Mouse (Mus musculus) Muller cell, postnatal 12 days (primary cell): ENCODE data around the gene Gm12830.

ENCODE experiments used
- DNase-seq: peaks from one replicate; pipeline ENCODE4 v3.0.0-alpha.2; 2015; ENCODE audit errors: inconsistent ontology term

The Gm12830 gene

GRCm38 (mm10) chr4:114844600-114844999, 23.1 kb downstream of the Gm12830 start:
- DNase-seq, result no peak

DNA sequence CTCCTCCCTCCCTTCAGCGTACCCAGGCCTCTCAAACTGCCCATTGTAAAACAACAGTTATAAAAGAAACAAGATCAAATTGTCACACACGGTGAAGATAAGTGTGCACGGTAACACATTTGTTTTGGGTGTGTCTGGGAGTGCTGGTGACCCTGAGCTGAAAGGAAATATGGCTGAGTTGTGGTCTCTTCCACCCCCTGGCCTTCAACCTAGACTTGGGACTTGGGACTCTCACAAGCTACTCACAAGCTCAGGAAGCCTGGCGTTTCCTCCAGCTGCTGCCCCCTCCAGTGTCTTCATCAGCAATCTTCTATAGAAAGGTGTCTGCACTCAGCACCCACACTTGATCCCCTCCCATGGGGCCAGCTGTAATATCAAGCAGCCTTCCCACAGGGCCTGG, 24.1 kb downstream of the Gm12830 start:
- DNase-seq, result no peak

DNA sequence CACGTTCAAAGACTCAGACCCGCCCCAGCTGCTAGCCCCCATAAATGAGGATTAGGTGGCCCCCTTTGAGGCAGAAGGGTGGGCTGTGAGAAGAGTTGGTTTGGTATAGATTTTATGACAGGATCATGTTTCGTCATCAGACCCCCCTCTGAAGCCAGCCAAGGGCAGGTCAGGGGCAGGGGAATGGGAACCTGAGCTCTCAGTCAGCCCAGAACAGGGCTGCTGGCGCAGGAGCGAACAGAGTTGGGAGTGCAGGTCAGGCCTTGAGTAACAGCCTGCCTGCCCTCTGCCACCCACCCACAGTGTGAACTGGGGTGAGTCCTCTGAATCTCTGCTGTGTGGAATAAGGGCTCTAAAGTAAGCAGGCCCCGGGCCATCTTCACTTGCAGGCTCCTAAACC, 25.2 kb downstream of the Gm12830 start:
- DNase-seq, result no peak

DNA sequence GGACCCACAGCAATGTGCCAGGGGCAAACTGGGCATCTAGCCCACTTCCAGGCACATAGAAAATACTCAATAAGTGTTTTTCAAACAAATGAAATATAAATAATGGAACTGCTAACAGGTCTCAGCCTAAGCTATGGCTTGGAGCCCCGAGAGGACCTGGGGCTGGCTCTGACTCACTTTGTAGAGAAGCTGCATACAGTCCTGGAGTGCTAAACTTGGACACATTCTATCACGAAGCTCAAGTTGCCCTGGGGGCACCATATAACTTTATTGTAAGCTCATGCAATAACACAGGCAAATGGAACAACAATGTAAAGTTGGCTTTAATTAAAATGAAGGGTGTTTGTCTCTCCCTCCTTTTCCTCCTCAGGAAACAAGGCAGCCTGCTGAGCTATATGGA, 32.4 kb downstream of the Gm12830 start:
- DNase-seq, result no peak

GRCm38 (mm10) chr4:114858426-114858825, 36.9 kb downstream of the Gm12830 start:
- no peak for DNase-seq

DNA sequence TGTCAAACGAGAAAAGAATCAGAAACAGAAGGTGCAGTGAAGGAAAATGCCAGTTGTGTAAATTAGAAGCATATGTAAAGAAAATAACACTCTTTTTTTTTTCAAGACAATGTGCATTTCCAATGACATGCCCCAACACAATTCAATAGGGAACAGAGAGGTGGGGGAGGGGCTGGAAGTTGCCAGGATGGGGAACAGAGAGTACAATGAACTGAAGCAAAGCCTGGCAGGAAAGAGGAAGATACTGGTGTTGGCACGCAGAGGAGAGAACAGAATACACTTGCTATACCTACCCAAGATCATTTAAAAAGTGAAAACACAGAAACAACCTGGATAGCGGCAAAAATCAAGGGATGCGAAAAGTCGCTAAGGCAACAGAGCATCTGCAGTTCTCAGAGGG, 41.6 kb downstream of the Gm12830 start:
- DNase-seq, result no peak

- DNase-seq, result peak; percentile 14
These were observed 48.4 kb downstream of the Gm12830 start for GRCm38 (mm10) chr4:114869765-114870490.

DNA sequence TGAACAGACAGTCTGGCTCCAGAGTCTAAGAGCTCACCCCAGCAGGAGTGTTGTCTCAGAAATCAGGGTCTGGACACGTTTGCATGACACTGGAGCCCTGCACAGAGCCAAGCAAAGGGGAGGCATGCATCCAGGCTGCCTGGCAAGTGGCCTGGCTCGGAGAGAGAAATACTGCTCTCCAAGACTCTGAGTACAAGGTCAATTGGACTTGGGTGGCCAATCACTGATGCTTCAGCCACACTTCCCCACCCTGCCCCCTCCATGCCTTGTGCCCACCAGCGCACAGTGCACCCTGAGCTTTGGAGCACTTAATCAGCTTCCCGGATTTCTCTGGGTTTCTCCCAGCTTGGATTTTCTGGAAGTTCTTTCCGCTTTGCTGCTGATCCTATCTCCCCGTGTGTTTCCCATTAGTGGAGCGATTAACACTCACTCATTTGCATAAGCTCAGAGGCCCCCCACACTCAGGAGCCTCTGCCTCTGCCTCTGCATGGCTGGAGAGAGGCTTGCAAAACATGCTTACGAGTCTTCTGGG, 55.0 kb downstream of the Gm12830 start:
- DNase-seq, result no peak

- no peak for DNase-seq
These were observed 60.7 kb downstream of the Gm12830 start for GRCm38 (mm10) chr4:114882232-114882631.

GRCm38 (mm10) chr4:114897853-114898252, 76.3 kb downstream of the Gm12830 start:
- no peak for DNase-seq

DNA sequence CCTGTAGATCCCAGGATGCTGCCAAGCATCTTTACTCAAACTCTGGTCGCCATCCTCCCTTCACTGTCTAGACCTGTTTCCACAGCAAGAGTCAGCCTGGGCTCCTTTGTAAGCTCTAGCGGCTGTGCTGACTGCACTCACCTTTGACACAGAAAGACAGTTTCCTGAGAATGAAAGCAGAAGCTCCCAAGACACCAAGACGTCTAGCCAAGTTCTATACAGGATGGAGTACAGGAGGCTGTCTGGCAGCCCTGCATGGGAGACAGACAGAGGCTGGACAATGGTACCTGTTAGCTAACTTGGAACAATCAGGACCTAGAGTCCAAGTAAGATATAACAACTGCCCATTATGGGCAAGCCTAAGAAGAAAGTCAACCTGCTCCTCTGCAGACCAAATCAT, 78.4 kb downstream of the Gm12830 start:
- no peak for DNase-seq

- DNase-seq, result no peak
These were observed 79.5 kb downstream of the Gm12830 start for GRCm38 (mm10) chr4:114900866-114901642.

- DNase-seq, result no peak
These were observed 80.3 kb downstream of the Gm12830 start for GRCm38 (mm10) chr4:114901643-114902351.

DNA sequence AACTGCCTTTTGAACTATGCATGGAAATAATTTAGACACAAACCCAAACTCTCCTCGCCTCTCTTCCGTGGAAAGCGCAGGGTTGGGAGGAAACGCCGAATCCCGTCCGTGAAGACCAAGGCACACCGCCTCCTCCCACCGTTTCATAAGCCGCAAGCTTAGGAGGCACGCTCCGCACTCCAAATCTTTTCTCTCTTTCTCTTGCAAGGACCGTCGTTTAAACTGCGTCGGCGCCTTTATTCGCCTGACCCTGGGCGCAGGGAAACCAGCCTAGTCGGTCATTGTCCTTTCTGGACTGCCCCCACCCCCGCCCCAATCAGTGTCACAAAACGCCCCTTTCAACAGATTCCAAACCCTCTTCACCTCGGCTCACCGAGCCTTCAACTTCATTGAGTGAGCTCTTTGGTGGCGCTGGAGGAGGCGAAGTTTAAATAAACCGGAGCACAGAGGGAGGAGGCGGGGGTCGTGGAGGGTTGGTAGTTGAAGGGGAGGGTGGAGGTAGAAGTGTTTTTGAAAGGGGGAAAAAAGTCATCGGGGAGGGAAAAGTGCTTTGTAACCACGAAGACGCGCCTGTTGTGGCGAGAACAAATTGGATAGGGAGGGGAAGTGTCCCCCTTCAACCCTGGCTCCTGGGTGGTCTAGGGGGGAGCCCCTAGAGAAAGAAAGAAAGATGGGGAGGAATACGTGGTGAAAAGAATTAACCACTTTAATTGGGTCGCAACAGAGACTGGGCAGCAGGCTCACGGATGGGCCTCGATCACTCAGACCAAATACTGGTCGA, 81.3 kb downstream of the Gm12830 start:
- no peak for DNase-seq

DNA sequence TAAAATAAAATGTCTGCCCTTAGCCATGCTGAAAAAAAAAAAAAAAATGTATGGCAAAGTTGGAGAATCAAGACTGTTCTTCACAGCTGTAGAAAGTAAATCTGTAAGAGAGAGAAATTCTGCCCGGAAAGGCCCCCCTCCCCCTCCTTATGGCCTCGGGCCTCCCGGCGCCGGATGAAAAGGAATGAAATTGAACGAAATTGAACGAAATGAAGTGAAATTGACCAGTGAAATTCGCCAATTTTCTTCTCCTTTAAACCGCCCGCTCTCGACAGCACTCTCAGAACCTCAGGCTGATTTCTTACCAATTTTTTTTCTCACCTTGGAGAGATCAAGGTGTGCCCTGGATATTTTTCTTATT, 81.9 kb downstream of the Gm12830 start:
- DNase-seq, result no peak

GRCm38 (mm10) chr4:114905501-114905900, 84.0 kb downstream of the Gm12830 start:
- no peak for DNase-seq
